Mouse (Mus musculus): ENCODE data around the gene Ccr6. TPM values are rescaled to one million over a fixed set of nuclear protein-coding genes. Genes with fewer than 3 reads are reported as not detected.

Gene Ccr6
- polyA plus RNA-seq, 2 experiments from 2014 or later, result 90.9 to 94.0 TPM

GRCm38 (mm10) chr17:8285056-8285455 lies 49.2 kb downstream of the Ccr6 start:
- ATAC-seq, result no peak

- no peak for ATAC-seq
Observed at GRCm38 (mm10) chr17:8286987-8287386, 51.1 kb downstream of the Ccr6 start.

GRCm38 (mm10) chr17:8289993-8290679 lies 54.3 kb downstream of the Ccr6 start:
- ATAC-seq, result no peak

GRCm38 (mm10) chr17:8290736-8291135 lies 54.9 kb downstream of the Ccr6 start:
- no peak for ATAC-seq

- no peak for ATAC-seq
Observed at GRCm38 (mm10) chr17:8295825-8296224, 60.0 kb downstream of the Ccr6 start.

- no peak for ATAC-seq
Observed at GRCm38 (mm10) chr17:8296313-8296844, 60.5 kb downstream of the Ccr6 start.

- ATAC-seq, result no peak
Observed at GRCm38 (mm10) chr17:8297746-8298145, 61.9 kb downstream of the Ccr6 start.

GRCm38 (mm10) chr17:8298281-8298680 lies 62.4 kb downstream of the Ccr6 start:
- no peak for ATAC-seq

GRCm38 (mm10) chr17:8299524-8299923 lies 63.7 kb downstream of the Ccr6 start:
- ATAC-seq, result no peak

GRCm38 (mm10) chr17:8301515-8301914 lies 65.7 kb downstream of the Ccr6 start:
- no peak for ATAC-seq

- no peak for ATAC-seq
Observed at GRCm38 (mm10) chr17:8302772-8303438, 67.1 kb downstream of the Ccr6 start.

- ATAC-seq, result no peak
Observed at GRCm38 (mm10) chr17:8303671-8304070, 67.8 kb downstream of the Ccr6 start.

- no peak for ATAC-seq
Observed at GRCm38 (mm10) chr17:8305801-8306200, 70.0 kb downstream of the Ccr6 start.

Other genes with a start within 250 kb of the Ccr6 start
- gene Gm49673, start 88.3 kb upstream of the Ccr6 start, polyA plus RNA-seq (2017; shearing (Covaris generic)), result under 1 TPM; 0.20 to 0.38 TPM
- 10 to 100 TPM; 50.4 to 72.2 TPM for gene Rnaset2a, start 87.9 kb upstream of the Ccr6 start, polyA plus RNA-seq (2017; shearing (Covaris generic))
- 10 to 100 TPM; 20.7 to 25.4 TPM for gene Fgfr1op, start 70.5 kb upstream of the Ccr6 start, polyA plus RNA-seq (2017; shearing (Covaris generic))
- 100 to 1,000 TPM; 223 to 231 TPM for gene Mpc1, start 46.9 kb downstream of the Ccr6 start, polyA plus RNA-seq (2017; shearing (Covaris generic))
- 100 to 1,000 TPM; 122 to 128 TPM for gene Sft2d1, start 75.1 kb downstream of the Ccr6 start, polyA plus RNA-seq (2017; shearing (Covaris generic))
- under 1 TPM in 1 of 2 experiments, not detected in 1; 0.13 TPM for gene Prr18, start 101.4 kb downstream of the Ccr6 start, polyA plus RNA-seq (2017; shearing (Covaris generic))
- gene T2, start 119.9 kb downstream of the Ccr6 start, polyA plus RNA-seq (2017; shearing (Covaris generic)), result under 1 TPM in 1 of 2 experiments, not detected in 1; 0.63 TPM
- not detected for gene T, start 198.4 kb downstream of the Ccr6 start, polyA plus RNA-seq (2017; shearing (Covaris generic))